Mouse (Mus musculus) brain, embryonic 14.5 days (tissue): ENCODE data around the gene Ska3.

ENCODE experiments used
- CTCF ChIP-seq: fragments of 200-500 bp; IDR thresholded peaks from 2 replicates; pipeline ENCODE4 v1.5.1; 2012; ENCODE audit warnings: inconsistent platforms, mild to moderate bottlenecking, moderate library complexity, borderline replicate concordance; ENCODE audit not compliant: insufficient read depth, insufficient read length; ENCODE audit errors: extremely low read depth
- POLR2A ChIP-seq: fragments of 200-500 bp; IDR thresholded peaks from 2 replicates; pipeline ENCODE4 v1.6.1; 2012; ENCODE audit warnings: mild to moderate bottlenecking, inconsistent platforms, borderline replicate concordance; ENCODE audit not compliant: poor library complexity, insufficient read depth, insufficient read length, severe bottlenecking; ENCODE audit errors: extremely low read depth

DNA sequence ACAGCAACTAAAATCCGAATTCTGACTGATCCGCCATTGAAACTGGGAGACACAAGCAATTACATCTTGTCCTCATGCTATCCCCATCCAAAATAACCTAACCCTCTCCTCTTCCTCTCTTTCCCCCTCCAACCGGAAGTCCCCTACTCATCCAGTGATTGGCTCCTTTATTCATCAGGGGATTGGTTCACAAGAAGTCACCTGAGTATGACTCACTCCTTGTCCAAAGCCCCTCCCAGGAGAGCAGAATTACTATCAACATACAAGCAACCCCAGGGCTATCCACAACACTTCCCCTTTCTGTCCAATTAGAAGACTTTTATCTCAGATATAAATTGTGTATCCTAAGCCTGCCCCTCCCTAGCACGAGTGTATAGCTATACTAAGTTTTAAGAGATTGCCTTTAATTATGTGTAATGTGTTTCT is 36.0 kb upstream of the Ska3 start:
- TF ChIP-seq POLR2A: no peak
- TF ChIP-seq CTCF: no peak
